ENCODE assay signal across 16 mouse cellular contexts in the genomic region with DNA sequence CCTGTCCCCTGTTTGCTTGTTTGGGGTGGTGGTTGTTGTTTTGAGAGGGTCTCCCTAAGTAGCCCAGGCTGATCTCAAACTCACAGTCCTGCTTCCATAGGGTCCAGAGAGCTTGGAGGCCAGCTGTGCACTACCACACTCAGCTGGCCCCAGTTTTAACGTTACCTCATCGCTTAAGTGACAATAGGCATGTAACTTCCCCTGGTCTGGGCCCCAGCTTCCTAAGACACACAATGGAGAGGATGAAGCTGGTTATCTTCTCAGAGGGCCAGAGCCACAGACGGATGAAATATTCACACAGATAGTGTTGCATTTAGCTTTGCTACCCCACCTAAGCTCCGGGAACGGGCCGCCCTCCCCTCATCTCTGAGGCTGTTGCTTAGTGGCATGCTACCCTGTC. TPM values are rescaled to one million over a fixed set of nuclear protein-coding genes. Genes with fewer than 3 reads are reported as not detected.
DNase-seq lines count a peak whose midpoint lies in the region; ATAC-seq and TF ChIP-seq lines count a peak whose summit lies in the region.
"Had no signal": no experiment of that assay in that cellular context is flagged by ENCODE, and none has a peak within 500 bp of the region (broad histone marks: within the 10 kb centered on the region; RNA-seq: fewer than 3 reads in every experiment).

No protein-coding gene starts in this region.

- WGBS in heart, adult 2 months = 13% methylated on average over 6 of the region's 6 CpGs
- WGBS in heart, embryonic 16.5 days = 29% methylated on average over 6 of the region's 6 CpGs
- 66% methylated on average over 6 of the region's 6 CpGs for WGBS in lung, embryonic 16.5 days
- WGBS in forebrain, postnatal 0 days = 75% methylated on average over 6 of the region's 6 CpGs

- intact Hi-C loops in heart, adult 2 months (cut with DNase I) = loop anchor here (10.0 kb wide), 1 partner anchor 571 kb away; the partner anchor contains the start of gene Jup

- peak overlapping the region; percentile 99 for H3K4me3 ChIP-seq in heart, adult 2 months
- H3K4me3 ChIP-seq in heart, embryonic 16.5 days (ENCODE audit: low read length) = peak overlapping the region; percentile 81
- H3K4me3 ChIP-seq in lung, embryonic 16.5 days (ENCODE audit: low read length) = no peak overlapping the region; the same call in 1 of the 2 replicates
- no peak overlapping the region for H3K4me3 ChIP-seq in forebrain, postnatal 0 days (ENCODE audit: low read depth, low read length)
- H3K4me3 ChIP-seq: intestine, embryonic 15.5 days; limb, embryonic 12.5 days; midbrain, embryonic 13.5 days had no signal

- no peak for DNase-seq in heart, adult 2 months
- DNase-seq in heart, postnatal 4 days = no peak
- peak; percentile 30 for DNase-seq in adipocyte (ENCODE audit: low spot score)
- DNase-seq in forebrain, postnatal 0 days = no peak
- no peak for DNase-seq in right cerebral cortex, postnatal 14 days
- DNase-seq in retina, embryonic 14.5 days (ENCODE audit: low spot score) = no peak
- DNase-seq: cerebellum, adult 11 months; embryo, embryonic 11 days; kidney, postnatal 14 days; layer of hippocampus, postnatal 36 days had no signal

- no peak for TF ChIP-seq EP300 in heart, adult 2 months (IDR thresholded peaks at IDR 0.05; ENCODE audit: insufficient read depth, low read depth, low read length)

- peaks cover 25% of the 10 kb centered on the region for H3K36me3 ChIP-seq in heart, adult 2 months (ENCODE audit: control insufficient read depth, insufficient read depth, low read length)
- peaks cover 12% of the 10 kb centered on the region for H3K36me3 ChIP-seq in heart, embryonic 16.5 days (ENCODE audit: control insufficient read depth, insufficient read depth)
- H3K36me3 ChIP-seq in lung, embryonic 16.5 days (ENCODE audit: control insufficient read depth, insufficient read depth, low read length) = peaks cover 3% of the 10 kb centered on the region
- H3K36me3 ChIP-seq in forebrain, postnatal 0 days (ENCODE audit: insufficient read depth) = no peaks in the 10 kb centered on the region
- H3K36me3 ChIP-seq: intestine, embryonic 15.5 days; limb, embryonic 12.5 days; midbrain, embryonic 13.5 days had no signal

- H3K9me3 ChIP-seq in heart, embryonic 16.5 days (replicated peaks; ENCODE audit: control insufficient read depth, low read length) = no peaks in the 10 kb centered on the region
- no peaks in the 10 kb centered on the region for H3K9me3 ChIP-seq in lung, embryonic 16.5 days (ENCODE audit: control insufficient read depth, low read length)
- H3K9me3 ChIP-seq in forebrain, postnatal 0 days (ENCODE audit: low read length) = no peaks in the 10 kb centered on the region
- H3K9me3 ChIP-seq: G1E; intestine, embryonic 15.5 days; limb, embryonic 12.5 days; midbrain, embryonic 13.5 days had no signal

- H3K9ac ChIP-seq in heart, adult 2 months (ENCODE audit: low read depth, low read length) = peak overlapping the region; percentile 62
- peak overlapping the region; percentile 99 for H3K9ac ChIP-seq in heart, embryonic 16.5 days (ENCODE audit: low read length)
- peak overlapping the region; percentile 2 for H3K9ac ChIP-seq in lung, embryonic 16.5 days (ENCODE audit: low read length)
- H3K9ac ChIP-seq in forebrain, postnatal 0 days = no peak overlapping the region
- H3K9ac ChIP-seq: intestine, embryonic 15.5 days; limb, embryonic 12.5 days; midbrain, embryonic 13.5 days had no signal

- peak overlapping the region; percentile 100 for H3K27ac ChIP-seq in heart, adult 2 months
- H3K27ac ChIP-seq in heart, embryonic 16.5 days (ENCODE audit: low read length) = peak overlapping the region; percentile 98
- H3K27ac ChIP-seq in lung, embryonic 16.5 days (ENCODE audit: low read length) = peak overlapping the region; percentile 41
- H3K27ac ChIP-seq in forebrain, postnatal 0 days (ENCODE audit: low read depth, low read length) = no peak overlapping the region
- H3K27ac ChIP-seq: intestine, embryonic 15.5 days; limb, embryonic 12.5 days; midbrain, embryonic 13.5 days had no signal

- H3K27me3 ChIP-seq in heart, adult 2 months (ENCODE audit: control insufficient read depth, insufficient read depth, low read length) = no peaks in the 10 kb centered on the region
- no peaks in the 10 kb centered on the region for H3K27me3 ChIP-seq in heart, embryonic 16.5 days (ENCODE audit: control insufficient read depth, insufficient read depth, low read length)
- no peaks in the 10 kb centered on the region for H3K27me3 ChIP-seq in lung, embryonic 16.5 days (ENCODE audit: control insufficient read depth, insufficient read depth, low read depth, low read length)
- peaks cover 40% of the 10 kb centered on the region for H3K27me3 ChIP-seq in forebrain, postnatal 0 days (ENCODE audit: insufficient read depth, low read length)
- H3K27me3 ChIP-seq: intestine, embryonic 15.5 days had no signal

- no peak for ATAC-seq in heart, embryonic 16.5 days (replicated peaks; ENCODE audit: extremely low read depth, insufficient read depth, low FRiP score)
- no peak for ATAC-seq in lung, embryonic 16.5 days (ENCODE audit: low read depth)
- ATAC-seq in forebrain, postnatal 0 days = no peak
- ATAC-seq: intestine, embryonic 15.5 days; midbrain, embryonic 13.5 days had no signal

- TF ChIP-seq POLR2A in heart, adult 2 months (IDR thresholded peaks at IDR 0.05; ENCODE audit: insufficient read depth, low read depth, low read length) = 0 out of 2 replicates have a peak, but pooled peaks have one; percentile 14

- peaks cover 36% of the 10 kb centered on the region for H3K4me1 ChIP-seq in heart, adult 2 months (ENCODE audit: control insufficient read depth, insufficient read depth, low read length)
- peaks cover 62% of the 10 kb centered on the region for H3K4me1 ChIP-seq in heart, embryonic 16.5 days (ENCODE audit: control insufficient read depth, insufficient read depth, low read length)
- H3K4me1 ChIP-seq in lung, embryonic 16.5 days (replicated peaks; ENCODE audit: control insufficient read depth, insufficient read depth, low read length) = peaks cover 53% of the 10 kb centered on the region
- peaks cover 6% of the 10 kb centered on the region; the same call in 1 of the 2 replicates for H3K4me1 ChIP-seq in forebrain, postnatal 0 days (ENCODE audit: insufficient read depth)

- H3K79me2 ChIP-seq in heart, adult 2 months (replicated peaks; ENCODE audit: control insufficient read depth, insufficient read depth, low read length) = peaks cover 6% of the 10 kb centered on the region; the same call in 1 of the 2 replicates

- no peak for TF ChIP-seq CTCF in heart, adult 2 months (IDR thresholded peaks at IDR 0.05)
- TF ChIP-seq CTCF in forebrain, postnatal 0 days (IDR thresholded peaks at IDR 0.05; ENCODE audit: low read depth) = no peak

- peak overlapping the region; percentile 76 for H3K4me2 ChIP-seq in heart, embryonic 16.5 days (ENCODE audit: low read depth, low read length)
- H3K4me2 ChIP-seq in lung, embryonic 16.5 days (ENCODE audit: low read depth, low read length) = peak overlapping the region; percentile 76
- no peak overlapping the region for H3K4me2 ChIP-seq in forebrain, postnatal 0 days (ENCODE audit: low read depth)
- H3K4me2 ChIP-seq: limb, embryonic 12.5 days; midbrain, embryonic 13.5 days had no signal

RNA-seq across cellular contexts. Expression of gene Cavin1, which starts 4.9 kb away (rescaled TPM):
- total RNA-seq in heart, adult 2 months (2021) = 100 to 1,000 TPM; 219 to 225 TPM
- 114 and 135 TPM in 2 replicates for polyA plus RNA-seq in heart, adult 2 months (2012; rRNA removed)
- total RNA-seq in heart, postnatal 4 days (2021) = 100 to 1,000 TPM; 479 to 498 TPM
- 428 and 460 TPM in 2 replicates for polyA plus RNA-seq in heart, embryonic 16.5 days (2015; fragmentation: Nextera tagmentation; extraction: Ambion mirVana)
- polyA plus RNA-seq in lung, embryonic 16.5 days (2015; fragmentation: Nextera tagmentation; extraction: Ambion mirVana) = 461 and 464 TPM in 2 replicates
- 14.8 and 22.7 TPM in 2 replicates for total RNA-seq in forebrain, postnatal 0 days (2014; rRNA removed)
- polyA plus RNA-seq in forebrain, postnatal 0 days (2015; fragmentation: Nextera tagmentation; extraction: Ambion mirVana) = 36.7 and 38.3 TPM in 2 replicates

RNA-seq across cellular contexts. Expression of gene Stat3, which starts 26.4 kb away (rescaled TPM):
- 10 to 100 TPM; 93.0 to 94.7 TPM for total RNA-seq in heart, adult 2 months (2021)
- 85.8 and 134 TPM in 2 replicates for polyA plus RNA-seq in heart, adult 2 months (2012; rRNA removed)
- 100 to 1,000 TPM; 111 to 115 TPM for total RNA-seq in heart, postnatal 4 days (2021)
- 60.4 and 64.9 TPM in 2 replicates for polyA plus RNA-seq in heart, embryonic 16.5 days (2015; fragmentation: Nextera tagmentation; extraction: Ambion mirVana)
- 58.5 and 63.7 TPM in 2 replicates for polyA plus RNA-seq in lung, embryonic 16.5 days (2015; fragmentation: Nextera tagmentation; extraction: Ambion mirVana)
- 29.4 and 42.5 TPM in 2 replicates for total RNA-seq in forebrain, postnatal 0 days (2014; rRNA removed)
- 20.5 and 31.2 TPM in 2 replicates for polyA plus RNA-seq in forebrain, postnatal 0 days (2015; fragmentation: Nextera tagmentation; extraction: Ambion mirVana)

RNA-seq across cellular contexts. Expression of gene Atp6v0a1, which starts 43.5 kb away (rescaled TPM):
- total RNA-seq in heart, adult 2 months (2021) = 10 to 100 TPM; 89.6 to 92.6 TPM
- polyA plus RNA-seq in heart, adult 2 months (2012; rRNA removed) = 77.4 and 85.9 TPM in 2 replicates
- 100 to 1,000 TPM; 112 to 115 TPM for total RNA-seq in heart, postnatal 4 days (2021)
- 50.7 and 53.6 TPM in 2 replicates for polyA plus RNA-seq in heart, embryonic 16.5 days (2015; fragmentation: Nextera tagmentation; extraction: Ambion mirVana)
- 36.7 and 36.9 TPM in 2 replicates for polyA plus RNA-seq in lung, embryonic 16.5 days (2015; fragmentation: Nextera tagmentation; extraction: Ambion mirVana)
- total RNA-seq in forebrain, postnatal 0 days (2014; rRNA removed) = 132 and 179 TPM in 2 replicates
- polyA plus RNA-seq in forebrain, postnatal 0 days (2015; fragmentation: Nextera tagmentation; extraction: Ambion mirVana) = 121 and 162 TPM in 2 replicates

Comparison
In these comparisons a context has a peak if more than half of its experiments do, and no peak if none do; other contexts are left out.
1. H3K4me3 ChIP-seq: peak in heart, adult 2 months (single experiment) and heart, embryonic 16.5 days (single experiment); none in lung, embryonic 16.5 days (single experiment) and forebrain, postnatal 0 days (single experiment).